In genomic region chr10:9557517-9558065, GRCm38 (mm10) we compare ENCODE assay signal across 11 mouse cellular contexts.
DNase-seq lines count a peak whose midpoint lies in the region; ATAC-seq and TF ChIP-seq lines count a peak whose summit lies in the region.
"Had no signal": no experiment of that assay in that cellular context is flagged by ENCODE, and none has a peak within 500 bp of the region (broad histone marks: within the 10 kb centered on the region; RNA-seq: fewer than 3 reads in every experiment).

No protein-coding gene starts in this region.

- no peak for TF ChIP-seq CTCF in intestine, postnatal 0 days (IDR thresholded peaks at IDR 0.05; ENCODE audit: low read depth)

- H3K4me3 ChIP-seq in kidney, embryonic 16.5 days (ENCODE audit: low read length): no peak overlapping the region
- no peak overlapping the region for H3K4me3 ChIP-seq in intestine, postnatal 0 days (ENCODE audit: low read depth, low read length)
- H3K4me3 ChIP-seq: heart, adult 2 months had no signal

- H3K9me3 ChIP-seq in kidney, embryonic 16.5 days (ENCODE audit: low read length): no peaks in the 10 kb centered on the region
- H3K9me3 ChIP-seq in intestine, postnatal 0 days (ENCODE audit: control insufficient read depth): no peaks in the 10 kb centered on the region

- H3K4me2 ChIP-seq in kidney, embryonic 16.5 days (replicated peaks; ENCODE audit: low read depth, low read length): no peak overlapping the region
- no peak overlapping the region for H3K4me2 ChIP-seq in intestine, postnatal 0 days (replicated peaks; ENCODE audit: low read depth)

- no peak overlapping the region for H3K27ac ChIP-seq in kidney, embryonic 16.5 days (ENCODE audit: low read length)
- no peak overlapping the region for H3K27ac ChIP-seq in intestine, postnatal 0 days (ENCODE audit: low read depth, low read length)
- H3K27ac ChIP-seq: heart, adult 2 months had no signal

- 11% methylated on average over 4 of the region's 4 CpGs for WGBS in kidney, embryonic 16.5 days
- WGBS in intestine, postnatal 0 days: 15% methylated on average over 4 of the region's 4 CpGs

- no peaks in the 10 kb centered on the region for H3K36me3 ChIP-seq in kidney, embryonic 16.5 days (ENCODE audit: insufficient read depth, low read length)
- no peaks in the 10 kb centered on the region for H3K36me3 ChIP-seq in intestine, postnatal 0 days (ENCODE audit: control insufficient read depth, insufficient read depth)

- peaks cover 8% of the 10 kb centered on the region for H3K4me1 ChIP-seq in kidney, embryonic 16.5 days (ENCODE audit: insufficient read depth, low read length)
- H3K4me1 ChIP-seq in intestine, postnatal 0 days (replicated peaks; ENCODE audit: control insufficient read depth, insufficient read depth, low read length): no peaks in the 10 kb centered on the region

- H3K27me3 ChIP-seq in kidney, embryonic 16.5 days (ENCODE audit: insufficient read depth, low read length): no peaks in the 10 kb centered on the region
- H3K27me3 ChIP-seq in intestine, postnatal 0 days (replicated peaks; ENCODE audit: control insufficient read depth, insufficient read depth, low read length): no peaks in the 10 kb centered on the region

- no peak overlapping the region for H3K9ac ChIP-seq in kidney, embryonic 16.5 days (replicated peaks; ENCODE audit: low read length)
- H3K9ac ChIP-seq in intestine, postnatal 0 days (ENCODE audit: low read depth, low read length): no peak overlapping the region
- H3K9ac ChIP-seq: forebrain, postnatal 0 days had no signal

- ATAC-seq in kidney, embryonic 16.5 days (ENCODE audit: low FRiP score, low TSS enrichment): peak; percentile 54; the same call in 1 of the 2 replicates
- peak; percentile 10; the same call in 1 of the 2 replicates for ATAC-seq in intestine, postnatal 0 days
- ATAC-seq in monocyte, adult 5-6 weeks (replicated peaks; ENCODE audit: insufficient number of reproducible peaks, low FRiP score, low TSS enrichment, poor library complexity, severe bottlenecking): no peak
- ATAC-seq: forebrain, postnatal 0 days had no signal

- DNase-seq in kidney, adult 9 months: no peak
- peak; percentile 8 for DNase-seq in right cerebral cortex, postnatal 25 days
- no peak for DNase-seq in right cerebral cortex, postnatal 10 days (ENCODE audit: low spot score in 2 of 2)
- DNase-seq in retina, embryonic 14.5 days (ENCODE audit: low spot score): no peak
- DNase-seq: adrenal gland, postnatal 10 days; forebrain, postnatal 0 days; heart, adult 2 months; right cerebral cortex, postnatal 4 days had no signal
